Mouse (Mus musculus) neural tube, embryonic 11.5 days (tissue): ENCODE results near the gene Olfr1120. TPM values are rescaled to one million over a fixed set of nuclear protein-coding genes. Genes with fewer than 3 reads are reported as not detected.

Source experiments
- polyA plus RNA-seq: library from polyadenylated mRNA; unstranded; fragments of >200 nt; fragmentation: Nextera tagmentation; extraction: Ambion mirVana; gene quantifications from 2 replicates; pipeline ENCODE4 v1.2.1, GENCODE M21; 2014

Gene Olfr1120
- polyA plus RNA-seq, 1 experiment from 2014 or later = not detected

Other genes starting within 250 kb of the Olfr1120 start
- not detected in 2 replicates for gene Olfr259, start 240.2 kb upstream of the Olfr1120 start, polyA plus RNA-seq
- not detected in 2 replicates for gene Olfr1110, start 214.5 kb upstream of the Olfr1120 start, polyA plus RNA-seq
- not detected in 2 replicates for gene Olfr1111, start 202.2 kb upstream of the Olfr1120 start, polyA plus RNA-seq
- gene Olfr1112, start 167.0 kb upstream of the Olfr1120 start, polyA plus RNA-seq = not detected in 2 replicates
- gene Olfr1113, start 145.8 kb upstream of the Olfr1120 start, polyA plus RNA-seq = not detected in 2 replicates
- not detected in 2 replicates for gene Olfr1115, start 106.8 kb upstream of the Olfr1120 start, polyA plus RNA-seq
- not detected in 2 replicates for gene Olfr1116, start 87.3 kb upstream of the Olfr1120 start, polyA plus RNA-seq
- not detected in 2 replicates for gene Olfr1118, start 47.2 kb upstream of the Olfr1120 start, polyA plus RNA-seq
- gene Olfr1121, start 15.1 kb downstream of the Olfr1120 start, polyA plus RNA-seq = not detected in 2 replicates
- gene Olfr1122, start 31.0 kb downstream of the Olfr1120 start, polyA plus RNA-seq = not detected in 2 replicates
- gene Olfr1123, start 61.8 kb downstream of the Olfr1120 start, polyA plus RNA-seq = not detected in 2 replicates
- gene Olfr1124, start 75.5 kb downstream of the Olfr1120 start, polyA plus RNA-seq = not detected in 2 replicates
- gene Olfr1126, start 99.1 kb downstream of the Olfr1120 start, polyA plus RNA-seq = not detected in 2 replicates
- gene Pramel7, start 142.3 kb downstream of the Olfr1120 start, polyA plus RNA-seq = not detected in 2 replicates
- gene Pramel6, start 151.8 kb downstream of the Olfr1120 start, polyA plus RNA-seq = not detected in 2 replicates
- not detected in 2 replicates for gene Olfr153, start 177.0 kb downstream of the Olfr1120 start, polyA plus RNA-seq
- not detected in 2 replicates for gene Olfr1128, start 190.7 kb downstream of the Olfr1120 start, polyA plus RNA-seq
- not detected in 2 replicates for gene Olfr1129, start 219.1 kb downstream of the Olfr1120 start, polyA plus RNA-seq